Mouse (Mus musculus) testis, adult 2 months (tissue): ENCODE data around the gene Mgea5.
A peak's percentile ranks its signal among the peaks of the same experiment; 100 is the strongest.

ENCODE experiments used
- CTCF ChIP-seq: fragments of 200-500 bp; IDR thresholded peaks from 2 replicates; pipeline ENCODE4 v1.5.1; 2012; ENCODE audit warnings: low read depth, mild to moderate bottlenecking, inconsistent platforms, low read length, moderate library complexity; ENCODE audit not compliant: control insufficient read depth, insufficient read depth, insufficient replicate concordance
- POLR2A ChIP-seq: fragments of 200-500 bp; IDR thresholded peaks from 2 replicates; pipeline ENCODE4 v1.6.1; 2012; ENCODE audit warnings: low read depth, mild to moderate bottlenecking, inconsistent platforms, low read length, moderate library complexity; ENCODE audit not compliant: control insufficient read depth

DNA sequence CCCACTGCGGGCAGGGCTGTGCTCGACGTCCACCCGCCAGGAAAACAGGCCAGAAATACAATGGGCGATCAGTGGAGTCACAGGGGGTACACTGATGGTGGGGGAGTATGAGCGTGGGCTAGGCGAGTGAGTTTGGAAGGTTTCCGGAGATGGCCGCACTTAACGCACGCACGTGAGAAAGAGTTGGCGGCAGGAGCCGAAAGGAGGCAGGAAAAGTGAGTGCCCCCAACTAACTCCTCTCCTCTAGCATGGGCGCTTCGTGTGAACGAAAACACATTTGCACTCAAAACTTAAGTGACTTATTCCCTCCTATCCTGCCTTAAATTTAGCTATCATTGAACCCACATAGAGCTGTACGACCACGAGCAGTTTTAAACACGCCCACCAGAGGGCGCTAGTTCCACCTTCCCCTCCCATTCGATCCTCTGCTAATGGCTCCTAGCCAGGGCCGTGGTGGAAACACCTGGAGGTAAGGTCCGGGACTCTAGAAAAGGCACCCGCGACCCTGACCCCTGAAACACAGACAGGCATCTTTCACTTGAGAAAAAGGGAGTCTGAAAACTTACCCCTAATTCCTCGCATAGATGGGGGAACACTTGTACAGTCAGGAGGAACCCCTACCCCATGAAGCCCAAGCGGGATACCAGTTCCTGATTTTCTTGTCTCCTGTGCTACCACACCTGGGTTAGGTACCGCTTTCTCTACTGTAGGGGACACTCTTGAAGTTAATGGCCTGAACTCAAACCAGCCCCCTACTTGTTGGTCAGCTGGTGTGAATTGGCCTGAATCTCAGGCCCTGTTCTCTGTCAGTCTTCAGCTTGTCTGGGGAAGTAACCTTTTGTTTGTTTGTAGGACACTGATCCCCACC, 37.2 kb downstream of the Mgea5 start:
- no peak for TF ChIP-seq POLR2A
- TF ChIP-seq CTCF, result peak; percentile 86; the same call in 1 of the 2 replicates
